Mouse (Mus musculus) bone marrow, adult 2 months (tissue): ENCODE results near the gene Golt1a. TPM values are rescaled to one million over a fixed set of nuclear protein-coding genes. Genes with fewer than 3 reads are reported as not detected.

Source experiments
- H3K27ac ChIP-seq: fragments of 200-500 bp; 2 replicates; pipeline ENCODE4 v1.5.1; 2012; ENCODE audit warnings: low read depth, mild to moderate bottlenecking, control low read depth, inconsistent platforms, low read length; ENCODE audit not compliant: control insufficient read depth, poor library complexity, insufficient read depth
- H3K4me1 ChIP-seq: fragments of 200-500 bp; 2 replicates; pipeline ENCODE4 v1.6.1; 2011; ENCODE audit warnings: low read length; ENCODE audit not compliant: control insufficient read depth, insufficient read depth
- H3K4me3 ChIP-seq: fragments of 200-500 bp; replicated peaks from 2 replicates; pipeline ENCODE3; 2011; ENCODE audit warnings: mild to moderate bottlenecking, low read depth, low read length, control low read depth; ENCODE audit not compliant: control insufficient read depth
- CTCF ChIP-seq: fragments of 200-500 bp; IDR thresholded peaks from 2 replicates; pipeline ENCODE4 v1.5.1; 2011; ENCODE audit warnings: low read length, control low read depth; ENCODE audit not compliant: control insufficient read depth, insufficient read depth
- POLR2A ChIP-seq: fragments of 200-500 bp; IDR thresholded peaks from 2 replicates; pipeline ENCODE4 v1.6.1; 2011; ENCODE audit warnings: low read depth, mild to moderate bottlenecking, control low read depth, low read length, borderline replicate concordance; ENCODE audit not compliant: control insufficient read depth
- whole genome bisulfite sequencing: fragments of 180-500 bp; shearing (Covaris S2); methylation state at CpG from one replicate; pipeline ENCODE4 v1.1.7; 2018; 5-methylcytosine and 5-hydroxymethylcytosine counted together
- polyA plus RNA-seq: library from polyadenylated mRNA; stranded (reverse); fragments of >200 nt; gene quantifications from 2 replicates; pipeline ENCODE4 v1.2.4, GENCODE M21; 2011; ENCODE audit warnings: low replicate concordance; ENCODE audit not compliant: missing spikeins, insufficient read depth, insufficient read length

The Golt1a gene
- polyA plus RNA-seq, result not detected in 2 replicates

GRCm38 (mm10) chr1:133309652-133310267, at the start of gene Golt1a:
Golt1a (plus strand) TSS chr1:133309800.
- WGBS, result 82% methylated on average over 14 of the region's 14 CpGs
- no peak within 1 kb of the TSS for H3K27ac ChIP-seq
- H3K4me3 ChIP-seq, result no peak within 1 kb of the TSS
- H3K4me1 ChIP-seq, result no peaks in the 10 kb centered on the region; the same call in 1 of the 2 replicates
- TF ChIP-seq POLR2A, result no peak
- no peak for TF ChIP-seq CTCF

- TF ChIP-seq CTCF (no peak), POLR2A (no peak)
- Histone ChIP-seq H3K4me1 (no peaks in the 10 kb centered on the region), H3K4me3 (no peak overlapping the region), H3K27ac (no peak overlapping the region)
- 86% methylated on average over 6 of the region's 6 CpGs for WGBS
These were observed 47.0 kb upstream of the Golt1a start for GRCm38 (mm10) chr1:133262628-133263027.

- no peak for TF ChIP-seq CTCF
- no peak for TF ChIP-seq POLR2A
- Histone ChIP-seq H3K4me3 (no peak overlapping the region), H3K4me1 (no peaks in the 10 kb centered on the region), H3K27ac (no peak overlapping the region)
- 83% methylated on average over 7 of the region's 7 CpGs for WGBS
These were observed 46.5 kb upstream of the Golt1a start for GRCm38 (mm10) chr1:133263134-133263533.

- TF ChIP-seq POLR2A (no peak), CTCF (no peak)
- Histone ChIP-seq H3K4me3 (no peak overlapping the region), H3K4me1 (no peaks in the 10 kb centered on the region), H3K27ac (no peak overlapping the region)
- 83% methylated on average over 12 of the region's 12 CpGs for WGBS
These were observed 45.2 kb upstream of the Golt1a start for GRCm38 (mm10) chr1:133264367-133264766.

GRCm38 (mm10) chr1:133265114-133265766, 44.4 kb upstream of the Golt1a start:
- H3K4me3 ChIP-seq, result no peak overlapping the region
- 70% methylated on average over 11 of the region's 11 CpGs for WGBS
- TF ChIP-seq CTCF, result peak; percentile 12; the same call in 1 of the 2 replicates
- no peak for TF ChIP-seq POLR2A
- no peaks in the 10 kb centered on the region for H3K4me1 ChIP-seq
- H3K27ac ChIP-seq, result no peak overlapping the region

GRCm38 (mm10) chr1:133267094-133267493, 42.5 kb upstream of the Golt1a start:
- 76% methylated on average over 3 of the region's 3 CpGs for WGBS
- no peak for TF ChIP-seq CTCF
- TF ChIP-seq POLR2A, result no peak
- Histone ChIP-seq H3K4me1 (no peaks in the 10 kb centered on the region), H3K27ac (no peak overlapping the region), H3K4me3 (no peak overlapping the region)

- Histone ChIP-seq H3K27ac (no peak overlapping the region), H3K4me3 (no peak overlapping the region), H3K4me1 (no peaks in the 10 kb centered on the region)
- WGBS, result 60% methylated on average over 10 of the region's 10 CpGs
- no peak for TF ChIP-seq CTCF
These were observed 41.6 kb upstream of the Golt1a start for GRCm38 (mm10) chr1:133267813-133268492.

GRCm38 (mm10) chr1:133268503-133268902, 41.1 kb upstream of the Golt1a start:
- Histone ChIP-seq H3K27ac (no peak overlapping the region), H3K4me1 (no peaks in the 10 kb centered on the region), H3K4me3 (no peak overlapping the region)
- TF ChIP-seq CTCF (0 out of 2 replicates have a peak, but pooled peaks have one; percentile 9), POLR2A (no peak)
- 80% methylated on average over 3 of the region's 3 CpGs for WGBS
